27 mouse cellular contexts compared by ENCODE assay signal in genomic region chr9:41604916-41605315, GRCm38 (mm10).
A peak's percentile ranks its signal among the peaks of the same experiment; 100 is the strongest.
DNase-seq lines count a peak whose midpoint lies in the region; ATAC-seq and TF ChIP-seq lines count a peak whose summit lies in the region.
"Had no signal": no experiment of that assay in that cellular context is flagged by ENCODE, and none has a peak within 500 bp of the region (broad histone marks: within the 10 kb centered on the region; RNA-seq: fewer than 3 reads in every experiment).

No protein-coding gene starts in this region.

- DNase-seq in hindbrain, embryonic 11.5 days (ENCODE audit: low spot score) = no peak
- DNase-seq in hindbrain, postnatal 0 days (ENCODE audit: low spot score) = no peak
- peak; percentile 37 for DNase-seq in brain, adult 2 months (ENCODE audit: low read depth, low spot score)
- DNase-seq in adrenal gland, postnatal 4 days (ENCODE audit: low spot score in 2 of 2) = no peak
- DNase-seq in gastrocnemius, postnatal 4 days (ENCODE audit: low spot score in 2 of 2) = no peak
- DNase-seq in left cerebral cortex, adult 8-10 months (ENCODE audit: low spot score in 2 of 2) = no peak
- DNase-seq: adrenal gland, postnatal 25 days; cerebellum, adult 11-12 months; cerebellum, postnatal 10 days; gastrocnemius, adult 2 months; kidney, adult 9 months; kidney, postnatal 14 days; layer of hippocampus, postnatal 36 days; lung, adult 18-20 months; lung, postnatal 10 days; right cerebral cortex, adult 18-20 months; right cerebral cortex, postnatal 4 days; thymus, postnatal 25 days had no signal

- no peaks in the 10 kb centered on the region for H3K4me1 ChIP-seq in hindbrain, embryonic 11.5 days (replicated peaks; ENCODE audit: control insufficient read depth, insufficient read depth, low read length)
- peaks cover 9% of the 10 kb centered on the region for H3K4me1 ChIP-seq in hindbrain, postnatal 0 days (ENCODE audit: insufficient read depth, low read length)
- H3K4me1 ChIP-seq in embryonic fibroblast, embryonic 13.5 days (ENCODE audit: control insufficient read depth, insufficient read depth, low read length) = peaks cover 8% of the 10 kb centered on the region; the same call in 1 of the 2 replicates
- H3K4me1 ChIP-seq in hindbrain, embryonic 16.5 days (ENCODE audit: control insufficient read depth, insufficient read depth, low read depth, low read length) = peaks cover 22% of the 10 kb centered on the region
- H3K4me1 ChIP-seq: liver, embryonic 12.5 days had no signal

- TF ChIP-seq CTCF in hindbrain, postnatal 0 days (IDR thresholded peaks at IDR 0.05; ENCODE audit: low read depth) = no peak
- no peak for TF ChIP-seq CTCF in embryonic fibroblast, embryonic 13.5 days (IDR thresholded peaks at IDR 0.05; ENCODE audit: borderline replicate concordance, insufficient read depth, low read length)

- no peaks in the 10 kb centered on the region for H3K9me3 ChIP-seq in hindbrain, embryonic 11.5 days (ENCODE audit: control insufficient read depth, low read length)
- H3K9me3 ChIP-seq in hindbrain, postnatal 0 days (ENCODE audit: low read length) = no peaks in the 10 kb centered on the region
- H3K9me3 ChIP-seq in hindbrain, embryonic 16.5 days (ENCODE audit: control insufficient read depth, low read length) = no peaks in the 10 kb centered on the region
- H3K9me3 ChIP-seq: embryonic facial prominence, embryonic 12.5 days; limb, embryonic 12.5 days; liver, embryonic 12.5 days had no signal

- H3K27me3 ChIP-seq in hindbrain, embryonic 11.5 days (ENCODE audit: control insufficient read depth, insufficient read depth, low read length) = no peaks in the 10 kb centered on the region
- H3K27me3 ChIP-seq in hindbrain, postnatal 0 days (ENCODE audit: insufficient read depth, low read length) = no peaks in the 10 kb centered on the region
- no peaks in the 10 kb centered on the region for H3K27me3 ChIP-seq in hindbrain, embryonic 16.5 days (replicated peaks; ENCODE audit: control insufficient read depth, insufficient read depth, low read length)
- H3K27me3 ChIP-seq: embryonic facial prominence, embryonic 12.5 days; limb, embryonic 12.5 days; liver, embryonic 12.5 days had no signal

- no peaks in the 10 kb centered on the region for H3K36me3 ChIP-seq in hindbrain, embryonic 11.5 days (ENCODE audit: control insufficient read depth, insufficient read depth, low read length)
- no peaks in the 10 kb centered on the region for H3K36me3 ChIP-seq in hindbrain, postnatal 0 days (ENCODE audit: insufficient read depth, low read length)
- H3K36me3 ChIP-seq in hindbrain, embryonic 16.5 days (ENCODE audit: control insufficient read depth, insufficient read depth, low read length) = no peaks in the 10 kb centered on the region
- H3K36me3 ChIP-seq: embryonic facial prominence, embryonic 12.5 days; limb, embryonic 12.5 days; liver, embryonic 12.5 days had no signal

- WGBS in hindbrain, embryonic 11.5 days = 70% methylated on average over 1 of the region's 1 CpGs
- 26% methylated on average over 1 of the region's 1 CpGs for WGBS in hindbrain, postnatal 0 days
- 38% methylated on average over 1 of the region's 1 CpGs for whole genome bisulfite sequencing in hindbrain, embryonic 16.5 days

- no peak overlapping the region for H3K4me3 ChIP-seq in hindbrain, embryonic 11.5 days (ENCODE audit: low read depth, low read length)
- no peak overlapping the region for H3K4me3 ChIP-seq in hindbrain, postnatal 0 days (ENCODE audit: low read length)
- no peak overlapping the region for H3K4me3 ChIP-seq in embryonic fibroblast, embryonic 13.5 days (ENCODE audit: insufficient read depth, low read length)
- H3K4me3 ChIP-seq in hindbrain, embryonic 16.5 days (ENCODE audit: low read length) = no peak overlapping the region
- H3K4me3 ChIP-seq: embryonic facial prominence, embryonic 12.5 days; erythroblast, embryonic 14.5 days; gastrocnemius, adult 2 months; layer of hippocampus, adult 2 months; limb, embryonic 12.5 days; liver, embryonic 12.5 days had no signal

- H3K9ac ChIP-seq in hindbrain, embryonic 11.5 days (ENCODE audit: low read depth, low read length) = no peak overlapping the region
- no peak overlapping the region for H3K9ac ChIP-seq in hindbrain, postnatal 0 days (replicated peaks; ENCODE audit: low read length)
- no peak overlapping the region for H3K9ac ChIP-seq in hindbrain, embryonic 16.5 days (ENCODE audit: low read depth, low read length)
- H3K9ac ChIP-seq: embryonic facial prominence, embryonic 12.5 days; limb, embryonic 12.5 days; liver, embryonic 12.5 days had no signal

- H3K4me2 ChIP-seq in hindbrain, embryonic 11.5 days (replicated peaks; ENCODE audit: low read depth, low read length) = no peak overlapping the region
- no peak overlapping the region for H3K4me2 ChIP-seq in hindbrain, postnatal 0 days (ENCODE audit: low read depth, low read length)
- H3K4me2 ChIP-seq in hindbrain, embryonic 16.5 days (ENCODE audit: low read length) = no peak overlapping the region
- H3K4me2 ChIP-seq: embryonic facial prominence, embryonic 12.5 days; heart, embryonic 11.5 days; limb, embryonic 12.5 days; liver, embryonic 12.5 days had no signal

- ATAC-seq in hindbrain, embryonic 11.5 days (ENCODE audit: low FRiP score) = no peak
- ATAC-seq in hindbrain, postnatal 0 days = no peak
- no peak for ATAC-seq in hindbrain, embryonic 16.5 days
- ATAC-seq: intestine, embryonic 16.5 days; liver, embryonic 12.5 days had no signal

- TF ChIP-seq POLR2A in embryonic fibroblast, embryonic 13.5 days (IDR thresholded peaks at IDR 0.05; ENCODE audit: low read depth, low read length) = no peak

- H3K27ac ChIP-seq in hindbrain, embryonic 11.5 days (ENCODE audit: low read depth, low read length) = 0 out of 2 replicates have a peak overlapping the region, but pooled peaks have one; percentile 30
- H3K27ac ChIP-seq in hindbrain, postnatal 0 days = no peak overlapping the region
- peak overlapping the region; percentile 86; the same call in 1 of the 2 replicates for H3K27ac ChIP-seq in embryonic fibroblast, embryonic 13.5 days (ENCODE audit: insufficient read depth, low read length)
- peak overlapping the region; percentile 69 for H3K27ac ChIP-seq in hindbrain, embryonic 16.5 days (ENCODE audit: low read depth, low read length)
- H3K27ac ChIP-seq: embryonic facial prominence, embryonic 12.5 days; gastrocnemius, adult 2 months; layer of hippocampus, adult 2 months; limb, embryonic 12.5 days; liver, embryonic 12.5 days had no signal
